Mouse (Mus musculus): ENCODE data around the gene Lrrc4. TPM values are rescaled to one million over a fixed set of nuclear protein-coding genes. Genes with fewer than 3 reads are reported as not detected.

The Lrrc4 gene
- polyA plus RNA-seq, 1 experiment from 2014 or later, result 6.9 TPM

DNA sequence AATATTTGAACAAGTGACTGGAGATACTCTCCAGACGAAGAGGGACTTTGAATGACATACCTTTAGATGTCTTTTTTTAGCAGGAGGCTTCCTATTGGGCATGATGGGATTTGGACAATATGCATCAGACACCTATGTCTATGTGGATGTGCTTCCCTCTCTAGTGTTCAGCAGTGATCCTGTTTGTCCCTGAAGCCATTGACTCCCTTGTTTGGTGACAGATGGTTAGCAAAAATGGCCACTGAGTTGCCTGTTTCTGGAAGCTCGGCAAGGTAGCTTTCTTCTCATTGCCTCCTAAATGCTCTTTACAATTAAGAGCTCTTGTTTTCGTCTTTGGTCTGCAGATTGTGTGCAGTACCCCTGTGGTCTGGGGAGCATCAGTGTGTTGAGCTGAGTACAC lies 197.9 kb downstream of the Lrrc4 start:
- Histone ChIP-seq H3K4me2 (replicated peaks) (no peak overlapping the region), H3K9ac (no peak overlapping the region)
- WGBS, result 51% methylated on average over 3 of the region's 3 CpGs

DNA sequence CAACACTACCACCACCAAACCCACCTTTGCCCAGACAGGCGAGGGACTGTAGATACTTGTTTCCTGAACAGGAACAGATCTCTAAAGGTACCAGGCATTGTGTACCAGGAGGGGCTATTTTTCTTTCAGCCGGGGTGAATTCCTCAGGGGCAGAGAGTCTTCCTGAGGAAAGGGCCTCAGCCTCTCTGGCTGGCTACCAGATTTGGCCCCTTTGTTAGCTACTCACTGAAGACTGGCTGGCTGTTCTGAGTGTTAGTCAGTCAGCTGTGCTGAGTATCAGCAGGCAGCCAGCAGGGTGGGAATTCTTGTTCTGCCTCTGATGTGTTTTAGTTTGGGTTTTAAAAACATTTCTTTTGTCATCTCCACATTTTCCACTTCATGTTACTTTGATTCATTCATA lies 198.4 kb downstream of the Lrrc4 start:
- Histone ChIP-seq H3K27ac (no peak overlapping the region), H3K36me3 (no peaks in the 10 kb centered on the region), H3K4me3 (no peak overlapping the region), H3K4me1 (peaks cover 17% of the 10 kb centered on the region), H3K9me3 (no peaks in the 10 kb centered on the region), H3K9ac (no peak overlapping the region), H3K4me2 (replicated peaks) (no peak overlapping the region), H3K27me3 (replicated peaks) (no peaks in the 10 kb centered on the region)
- ATAC-seq (ENCODE audit: low FRiP score, low read depth), result no peak
- WGBS, result 39% methylated on average over 2 of the region's 2 CpGs

More for the DNA sequence above, 197.9 kb downstream of the Lrrc4 start:
- peaks cover 12% of the 10 kb centered on the region for H3K4me1 ChIP-seq
- H3K27ac ChIP-seq, result no peak overlapping the region
- ATAC-seq (ENCODE audit: low FRiP score, low read depth), result no peak
- H3K36me3 ChIP-seq, result no peaks in the 10 kb centered on the region
- H3K4me3 ChIP-seq, result no peak overlapping the region
- H3K27me3 ChIP-seq (replicated peaks), result no peaks in the 10 kb centered on the region
- no peaks in the 10 kb centered on the region for H3K9me3 ChIP-seq

DNA sequence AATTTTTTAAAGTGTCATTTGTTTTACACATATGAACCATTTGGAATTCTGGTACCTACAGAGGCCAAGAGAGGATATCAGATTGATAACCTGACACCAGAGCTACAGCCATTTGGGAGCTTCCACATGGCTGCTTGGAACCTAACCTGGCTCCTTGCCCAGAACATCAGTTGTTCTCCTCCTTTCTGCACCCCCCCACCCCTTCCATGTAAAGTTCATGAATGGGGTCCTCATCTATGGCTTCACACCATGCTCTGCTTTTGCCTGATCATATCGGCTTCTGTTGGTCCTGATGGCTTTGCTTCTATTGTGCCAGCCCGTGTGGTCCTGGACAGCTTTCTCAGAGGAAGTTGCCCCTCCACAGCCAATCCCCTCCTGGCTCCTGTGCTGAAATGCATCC lies 200.6 kb downstream of the Lrrc4 start:
- no peak for ATAC-seq (ENCODE audit: low FRiP score, low read depth)
- no peak overlapping the region for H3K4me3 ChIP-seq
- no peak overlapping the region for H3K9ac ChIP-seq
- no peaks in the 10 kb centered on the region for H3K9me3 ChIP-seq
- 84% methylated on average over 2 of the region's 2 CpGs for WGBS
- H3K27me3 ChIP-seq (replicated peaks), result no peaks in the 10 kb centered on the region
- no peaks in the 10 kb centered on the region for H3K36me3 ChIP-seq
- no peak overlapping the region for H3K27ac ChIP-seq
- peaks cover 21% of the 10 kb centered on the region for H3K4me1 ChIP-seq
- no peak overlapping the region for H3K4me2 ChIP-seq (replicated peaks)

DNA sequence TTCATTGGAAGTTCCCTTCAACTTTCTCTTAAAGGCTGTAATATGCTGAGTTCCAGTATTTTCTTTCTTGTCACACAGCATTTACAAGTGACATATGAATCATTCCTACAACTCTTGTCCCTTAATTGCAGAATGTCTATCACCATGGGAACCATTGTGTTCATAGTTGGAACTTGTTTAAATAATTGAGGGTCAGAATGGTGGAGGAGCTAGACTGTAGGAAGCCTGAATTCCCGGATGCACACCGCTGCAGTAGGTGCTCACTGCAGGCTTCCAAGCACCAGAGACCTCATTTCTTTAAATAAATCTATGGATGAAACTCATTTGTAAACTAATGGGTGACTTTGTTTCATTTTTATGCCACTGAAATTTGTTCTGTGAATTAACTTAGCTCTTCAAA lies 201.7 kb downstream of the Lrrc4 start:
- ATAC-seq (ENCODE audit: low FRiP score, low read depth), result no peak
- Histone ChIP-seq H3K9me3 (no peaks in the 10 kb centered on the region), H3K4me1 (peaks cover 21% of the 10 kb centered on the region), H3K36me3 (no peaks in the 10 kb centered on the region), H3K4me2 (replicated peaks) (no peak overlapping the region), H3K27me3 (replicated peaks) (no peaks in the 10 kb centered on the region), H3K27ac (no peak overlapping the region), H3K4me3 (no peak overlapping the region), H3K9ac (no peak overlapping the region)
- WGBS, result 28% methylated on average over 2 of the region's 2 CpGs

DNA sequence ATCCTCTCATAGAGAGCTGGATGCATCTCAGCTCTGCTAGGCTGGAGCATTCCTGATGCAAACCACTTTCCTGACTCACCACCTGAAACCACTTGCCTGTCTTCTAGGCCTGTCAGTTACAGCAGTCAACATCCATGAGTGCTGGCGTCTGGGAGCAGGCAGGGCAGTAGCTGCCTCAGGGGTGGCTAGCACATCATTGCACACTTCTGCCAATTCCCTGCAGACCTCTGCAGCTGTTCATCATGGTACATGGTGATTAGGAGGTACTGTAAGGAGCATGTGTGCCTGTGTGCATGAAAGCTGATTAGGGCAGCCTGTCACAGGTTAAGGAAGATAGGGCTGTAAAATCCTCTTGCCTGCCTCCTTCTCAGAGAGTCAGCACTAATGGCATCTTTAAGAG lies 203.1 kb downstream of the Lrrc4 start:
- Histone ChIP-seq H3K36me3 (no peaks in the 10 kb centered on the region), H3K27me3 (replicated peaks) (no peaks in the 10 kb centered on the region), H3K9me3 (no peaks in the 10 kb centered on the region), H3K27ac (no peak overlapping the region), H3K4me2 (replicated peaks) (no peak overlapping the region), H3K4me3 (no peak overlapping the region), H3K4me1 (peaks cover 21% of the 10 kb centered on the region), H3K9ac (no peak overlapping the region)
- peak; percentile 71 for ATAC-seq (ENCODE audit: low FRiP score, low read depth)
- WGBS, result 35% methylated on average over 1 of the region's 1 CpGs

DNA sequence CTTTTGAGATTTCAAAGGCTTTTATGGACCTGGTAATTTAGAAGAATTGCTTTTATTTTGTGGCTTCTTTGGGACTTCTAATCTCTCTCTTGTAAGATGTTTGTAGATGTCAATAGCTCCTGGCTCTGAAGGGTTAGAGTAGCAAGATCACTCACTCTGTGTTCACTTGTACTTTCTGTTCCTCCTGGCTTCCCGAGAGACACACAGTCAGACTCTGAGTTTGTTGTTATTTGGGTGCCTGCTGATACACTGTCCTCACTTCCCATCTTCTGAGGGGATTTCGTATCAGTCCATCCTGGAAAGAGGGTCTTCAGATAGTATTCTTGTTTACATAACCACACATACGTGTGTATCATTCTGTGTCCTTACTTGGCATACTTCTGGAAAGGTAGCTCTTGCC lies 208.6 kb downstream of the Lrrc4 start:
- no peak overlapping the region for H3K27ac ChIP-seq
- no peak for ATAC-seq (ENCODE audit: low FRiP score, low read depth)
- no peaks in the 10 kb centered on the region for H3K27me3 ChIP-seq (replicated peaks)
- no peak overlapping the region for H3K4me3 ChIP-seq
- H3K9ac ChIP-seq, result no peak overlapping the region
- no peak overlapping the region for H3K4me2 ChIP-seq (replicated peaks)
- H3K36me3 ChIP-seq, result no peaks in the 10 kb centered on the region
- WGBS, result 58% methylated on average over 3 of the region's 3 CpGs
- H3K9me3 ChIP-seq, result no peaks in the 10 kb centered on the region
- peaks cover 13% of the 10 kb centered on the region for H3K4me1 ChIP-seq

DNA sequence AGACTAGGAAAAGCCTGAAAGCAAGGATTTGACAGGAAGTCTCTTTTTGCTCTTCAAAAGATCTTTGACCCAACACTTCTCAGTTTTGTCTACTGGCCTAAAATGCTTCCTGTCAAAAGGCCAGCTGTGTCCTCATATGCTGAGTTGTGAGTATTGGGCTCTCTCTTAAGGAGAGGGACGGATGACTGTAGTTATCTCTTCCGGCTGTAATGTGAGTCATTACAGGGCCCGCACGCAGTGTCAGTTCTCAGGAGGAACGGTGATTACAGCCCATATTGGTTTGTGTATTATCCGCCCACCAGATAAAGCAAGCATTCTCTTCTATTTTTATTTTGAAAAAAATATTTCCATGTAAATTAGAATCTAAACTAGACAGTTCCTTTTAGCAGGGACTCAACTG lies 209.0 kb downstream of the Lrrc4 start:
- Histone ChIP-seq H3K4me3 (no peak overlapping the region), H3K9me3 (no peaks in the 10 kb centered on the region), H3K27ac (no peak overlapping the region), H3K36me3 (no peaks in the 10 kb centered on the region), H3K9ac (no peak overlapping the region), H3K4me1 (peaks cover 15% of the 10 kb centered on the region), H3K27me3 (replicated peaks) (no peaks in the 10 kb centered on the region), H3K4me2 (replicated peaks) (no peak overlapping the region)
- WGBS, result 49% methylated on average over 6 of the region's 6 CpGs
- ATAC-seq (ENCODE audit: low FRiP score, low read depth), result no peak

DNA sequence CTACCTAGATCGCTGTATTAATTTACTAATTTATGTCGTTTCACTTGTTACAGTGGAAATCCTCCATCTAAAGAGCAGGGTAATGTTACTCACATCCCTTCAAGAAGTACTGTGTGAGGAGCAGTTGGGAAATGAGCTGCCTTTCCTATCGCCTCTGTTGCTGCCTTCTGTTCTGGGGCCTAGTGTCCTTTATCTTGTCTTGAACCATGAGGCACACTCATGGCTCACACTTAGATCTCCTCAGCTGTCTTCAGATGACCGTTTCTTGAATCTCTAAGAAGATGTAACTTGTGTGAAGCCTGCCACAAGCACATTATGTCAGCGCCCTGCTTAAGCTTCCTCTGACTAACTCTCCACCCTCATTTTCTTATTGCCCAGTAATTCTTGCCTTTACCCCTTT lies 209.6 kb downstream of the Lrrc4 start:
- Histone ChIP-seq H3K27ac (no peak overlapping the region), H3K4me1 (peaks cover 15% of the 10 kb centered on the region), H3K4me3 (no peak overlapping the region), H3K27me3 (replicated peaks) (no peaks in the 10 kb centered on the region), H3K4me2 (replicated peaks) (no peak overlapping the region), H3K9me3 (no peaks in the 10 kb centered on the region), H3K36me3 (no peaks in the 10 kb centered on the region), H3K9ac (no peak overlapping the region)
- WGBS, result 82% methylated on average over 5 of the region's 5 CpGs
- no peak for ATAC-seq (ENCODE audit: low FRiP score, low read depth)

DNA sequence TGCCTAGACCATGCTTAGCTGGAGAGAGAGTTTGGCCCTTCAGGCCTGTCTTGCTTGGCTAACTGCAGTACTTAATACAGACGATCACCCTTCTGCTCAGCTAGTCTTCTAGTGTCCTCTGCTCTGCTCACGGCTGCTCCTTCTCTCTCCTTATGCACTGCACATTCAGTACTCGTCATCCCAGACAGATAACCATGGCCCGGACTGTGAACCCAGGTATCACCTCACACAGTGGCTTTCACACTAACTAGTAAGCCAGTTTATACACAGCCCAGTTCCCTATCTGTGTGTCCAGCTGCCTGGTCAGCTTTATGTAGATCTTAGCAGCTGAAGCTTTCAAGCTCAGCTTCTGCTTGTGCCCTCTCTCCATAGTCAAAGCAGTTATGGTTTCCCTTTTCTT lies 210.1 kb downstream of the Lrrc4 start:
- H3K4me2 ChIP-seq (replicated peaks), result no peak overlapping the region
- ATAC-seq (ENCODE audit: low FRiP score, low read depth), result no peak

DNA sequence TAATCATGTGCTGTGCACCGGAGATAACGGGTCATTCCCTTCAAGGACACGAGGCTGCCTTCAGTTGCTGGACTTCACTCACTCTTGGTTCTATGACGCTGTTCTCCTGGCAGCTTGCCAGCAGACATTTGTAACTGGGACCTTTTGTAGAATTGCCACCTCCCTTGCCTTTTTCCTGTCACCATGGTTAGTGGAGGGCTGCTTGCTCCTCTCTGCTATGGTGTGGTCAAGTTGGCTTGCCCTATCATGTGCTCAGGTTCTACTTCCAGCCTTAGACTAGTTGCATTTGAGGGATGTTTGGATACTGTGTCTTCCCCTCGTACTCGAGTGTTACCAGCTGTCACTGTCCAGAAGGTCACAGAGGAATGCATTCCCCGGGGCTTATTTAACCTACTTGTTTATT lies 212.8 kb downstream of the Lrrc4 start:
- Histone ChIP-seq H3K4me1 (peaks cover 15% of the 10 kb centered on the region), H3K4me2 (replicated peaks) (peak overlapping the region; percentile 20; the same call in 1 of the 2 replicates), H3K27me3 (replicated peaks) (no peaks in the 10 kb centered on the region), H3K9ac (no peak overlapping the region), H3K36me3 (no peaks in the 10 kb centered on the region), H3K9me3 (no peaks in the 10 kb centered on the region), H3K27ac (no peak overlapping the region), H3K4me3 (no peak overlapping the region)
- 40% methylated on average over 7 of the region's 7 CpGs for WGBS
- peak; percentile 31; the same call in 1 of the 2 replicates for ATAC-seq (ENCODE audit: low FRiP score, low read depth)

More for the DNA sequence above, 210.1 kb downstream of the Lrrc4 start:
- no peak overlapping the region for H3K9ac ChIP-seq
- H3K4me3 ChIP-seq, result no peak overlapping the region
- peaks cover 15% of the 10 kb centered on the region for H3K4me1 ChIP-seq
- H3K9me3 ChIP-seq, result no peaks in the 10 kb centered on the region
- H3K27me3 ChIP-seq (replicated peaks), result no peaks in the 10 kb centered on the region
- no peak overlapping the region for H3K27ac ChIP-seq
- WGBS, result 82% methylated on average over 4 of the region's 4 CpGs
- no peaks in the 10 kb centered on the region for H3K36me3 ChIP-seq

DNA sequence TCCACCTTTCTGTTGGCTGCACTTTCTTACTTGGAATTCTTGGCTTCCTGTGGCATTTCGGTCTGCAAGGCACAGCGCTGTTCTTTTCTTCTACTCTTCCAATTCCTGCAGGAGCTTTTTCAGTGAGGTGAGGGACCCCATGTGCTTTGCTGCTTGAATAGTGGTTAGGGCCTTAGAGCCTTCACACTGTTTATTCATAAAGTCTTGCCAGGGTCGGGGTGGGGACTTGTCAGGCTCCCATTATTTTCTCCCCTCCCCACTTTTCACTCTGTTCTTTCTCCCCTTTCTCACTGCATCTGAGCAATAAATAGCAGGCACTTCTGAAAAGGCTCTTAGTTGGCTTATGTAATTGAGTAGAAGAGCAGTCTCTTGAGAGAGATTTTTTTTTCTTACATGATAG lies 213.2 kb downstream of the Lrrc4 start:
- Histone ChIP-seq H3K4me3 (no peak overlapping the region), H3K27me3 (replicated peaks) (no peaks in the 10 kb centered on the region), H3K27ac (no peak overlapping the region), H3K4me2 (replicated peaks) (no peak overlapping the region; the same call in 1 of the 2 replicates), H3K36me3 (no peaks in the 10 kb centered on the region), H3K9me3 (no peaks in the 10 kb centered on the region), H3K4me1 (peaks cover 15% of the 10 kb centered on the region), H3K9ac (no peak overlapping the region)
- 49% methylated on average over 3 of the region's 3 CpGs for WGBS
- ATAC-seq (ENCODE audit: low FRiP score, low read depth), result 0 out of 2 replicates have a peak, but pooled peaks have one; percentile 31

DNA sequence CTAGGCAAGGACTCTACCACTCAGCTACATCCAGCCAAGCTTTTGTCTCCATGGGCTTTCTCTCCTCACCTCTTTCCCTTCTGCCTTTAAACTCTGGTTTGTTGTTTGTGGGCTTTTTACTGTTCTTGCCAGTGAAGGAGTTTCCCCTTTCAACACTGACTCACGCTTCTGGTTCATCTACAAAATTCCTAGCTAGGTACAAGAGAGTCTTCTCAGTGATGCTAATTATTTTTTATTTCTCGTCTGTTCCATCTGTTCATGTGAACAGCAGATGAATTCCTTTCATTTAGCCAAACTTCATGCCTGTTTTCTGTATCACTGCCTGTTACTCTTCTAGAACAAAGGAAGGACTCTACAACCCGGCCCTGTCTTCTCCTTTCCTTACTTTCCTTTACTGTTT lies 215.6 kb downstream of the Lrrc4 start:
- Histone ChIP-seq H3K27ac (no peak overlapping the region), H3K9me3 (no peaks in the 10 kb centered on the region), H3K4me1 (peaks cover 15% of the 10 kb centered on the region), H3K4me2 (replicated peaks) (no peak overlapping the region), H3K27me3 (replicated peaks) (no peaks in the 10 kb centered on the region), H3K9ac (no peak overlapping the region), H3K4me3 (no peak overlapping the region), H3K36me3 (no peaks in the 10 kb centered on the region)
- no peak for ATAC-seq (ENCODE audit: low FRiP score, low read depth)
- WGBS, result 31% methylated on average over 3 of the region's 3 CpGs

DNA sequence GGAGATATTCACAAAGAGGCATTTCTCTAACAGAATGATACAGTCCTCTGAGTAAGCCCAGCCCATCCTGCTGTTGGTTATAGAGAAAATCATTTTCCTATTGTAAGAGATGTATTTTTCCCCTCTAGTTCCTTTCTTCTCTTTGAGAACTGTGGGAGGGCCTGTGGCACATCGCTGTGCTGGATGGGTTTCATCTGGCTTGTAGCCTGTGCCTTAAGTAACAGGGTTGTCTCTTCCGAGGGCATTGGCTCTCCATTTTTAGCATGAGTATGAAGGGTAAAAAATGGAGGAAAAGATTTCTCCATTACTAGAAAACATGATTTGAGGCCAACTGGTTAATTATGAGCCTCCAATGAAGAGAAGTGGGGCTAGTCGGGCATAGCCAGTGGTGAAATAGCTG lies 216.1 kb downstream of the Lrrc4 start:
- no peak overlapping the region for H3K9ac ChIP-seq
- H3K27me3 ChIP-seq (replicated peaks), result no peaks in the 10 kb centered on the region
- no peaks in the 10 kb centered on the region for H3K9me3 ChIP-seq
- H3K4me3 ChIP-seq, result no peak overlapping the region
- no peak overlapping the region for H3K4me2 ChIP-seq (replicated peaks)
- H3K4me1 ChIP-seq, result peaks cover 15% of the 10 kb centered on the region
- no peak overlapping the region for H3K27ac ChIP-seq
- WGBS, result 90% methylated on average over 3 of the region's 3 CpGs
- H3K36me3 ChIP-seq, result no peaks in the 10 kb centered on the region
- ATAC-seq (ENCODE audit: low FRiP score, low read depth), result no peak
